Mouse (Mus musculus) kidney, postnatal 25 days (tissue): ENCODE measurements at regions not wholly inside any gene's neighbourhood (a gene's known extent, or its start where the extent isn't known, plus 50 kb on each side); places are given as distances from the start of the nearest gene placed in this dataset.
"Not testable (repeated sequence)": the region's sequence is repeated elsewhere in the genome, so short reads cannot be mapped to it uniquely, and the experiment has no call there.

ENCODE experiments used
- DNase-seq, 2 experiments: peaks; one replicate each; pipeline ENCODE4 v3.0.0; 2021; ENCODE audit warnings: mixed read lengths in 2 of 2

DNA sequence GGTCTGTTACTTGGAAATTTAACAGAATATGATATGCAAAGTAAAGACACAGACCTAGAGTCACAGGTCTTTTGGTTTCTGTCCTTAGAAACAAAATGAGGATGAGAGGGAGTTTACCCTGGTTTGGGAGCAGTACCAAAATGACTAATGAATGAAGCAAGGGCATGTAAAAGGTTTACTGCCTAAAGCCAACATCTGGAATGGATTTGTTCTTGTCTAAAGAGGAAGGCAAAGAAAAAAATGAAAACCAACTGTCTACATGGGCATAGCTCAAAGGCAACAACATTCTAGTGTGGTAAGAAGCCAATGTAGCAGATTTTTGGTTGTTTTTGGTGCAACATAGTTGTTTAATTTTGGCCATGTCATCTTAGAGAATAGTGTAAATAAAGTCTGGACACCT, 203.5 kb upstream of the Diaph2 start:
- no peak for DNase-seq

DNA sequence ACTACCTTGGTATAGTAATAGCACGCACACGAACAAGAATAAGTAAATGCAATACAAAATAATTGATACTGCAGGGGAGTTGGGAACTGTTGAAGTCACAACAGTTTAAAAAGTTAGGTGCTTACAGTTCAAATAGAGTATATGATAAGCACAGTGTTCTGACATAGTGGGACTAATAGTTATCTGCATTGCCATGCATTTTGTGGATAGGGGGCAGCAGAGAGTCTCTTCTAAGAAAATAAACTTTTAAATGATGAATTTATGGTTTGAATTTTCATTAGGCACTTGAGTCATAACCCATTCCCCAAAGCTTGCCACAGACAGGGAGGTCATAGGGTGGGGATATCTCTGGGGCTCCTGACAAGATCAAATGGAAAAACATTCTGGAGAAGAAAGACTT, 201.9 kb upstream of the Diaph2 start:
- peak in 1 of 2 experiments; percentile 6 for DNase-seq

GRCm38 (mm10) chrX:129556001-129556400, 193.5 kb upstream of the Diaph2 start:
- DNase-seq: no peak

DNA sequence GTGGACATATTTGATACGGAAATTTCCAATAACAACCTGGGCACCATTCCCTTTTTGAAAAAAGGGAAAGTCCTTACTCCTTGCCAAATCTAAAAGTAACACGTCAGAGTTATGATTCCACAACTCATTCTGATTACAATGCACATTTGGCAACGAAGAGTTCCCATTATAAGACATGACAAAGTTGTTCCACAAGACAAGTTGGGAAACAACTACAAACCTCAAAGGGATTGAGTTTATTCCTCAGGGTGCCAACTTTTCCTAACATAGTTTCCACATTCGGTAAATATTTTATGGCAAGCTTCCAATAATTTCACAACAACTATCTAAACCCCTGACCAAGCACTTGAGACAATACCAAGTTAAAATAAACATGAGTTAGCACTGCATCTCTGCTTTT, 150.1 kb upstream of the Diaph2 start:
- no peak for DNase-seq

- no peak for DNase-seq
Observed at GRCm38 (mm10) chrX:129607842-129608241, 141.7 kb upstream of the Diaph2 start.

DNA sequence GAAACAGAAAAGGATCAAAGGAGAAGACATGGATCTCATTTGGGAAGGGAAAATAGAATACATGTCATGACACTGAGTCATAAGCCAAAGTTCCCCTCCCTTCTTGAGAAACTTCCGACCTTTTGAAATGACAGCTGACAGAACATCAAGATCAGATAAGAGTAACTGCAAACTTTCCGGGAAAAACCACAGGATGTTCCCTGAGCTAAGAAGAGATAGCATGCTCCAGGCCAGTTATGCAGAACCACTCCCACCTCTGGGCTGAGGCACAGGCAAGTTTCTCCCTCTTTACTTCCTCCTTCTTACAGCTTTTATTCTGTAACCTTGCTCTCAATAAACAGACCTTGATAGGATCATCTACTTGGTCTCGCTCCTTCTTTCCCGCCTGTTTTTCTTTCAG, 138.0 kb upstream of the Diaph2 start:
- not testable (repeated sequence) for DNase-seq

- DNase-seq: no peak
Observed at GRCm38 (mm10) chrX:129637016-129637415, 112.5 kb upstream of the Diaph2 start.

DNA sequence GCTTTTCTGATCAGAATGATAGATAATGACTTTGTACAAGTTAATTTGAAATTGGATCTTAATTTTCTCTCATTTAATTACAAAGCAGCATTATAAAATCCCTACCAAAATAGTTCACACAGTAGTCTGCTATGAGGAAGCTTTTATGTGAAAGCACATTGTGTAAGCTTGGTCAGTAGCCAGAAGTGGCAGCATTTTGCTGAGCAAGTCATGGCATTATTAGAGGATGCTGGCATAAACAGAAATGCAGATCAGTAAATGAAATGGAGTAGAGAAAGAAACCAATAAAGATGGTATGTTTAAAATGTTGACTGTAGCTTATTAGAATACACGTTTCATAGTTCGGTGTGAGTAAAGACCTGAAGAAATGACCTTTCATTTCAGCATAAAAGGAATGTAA, 104.4 kb upstream of the Diaph2 start:
- DNase-seq: no peak

DNA sequence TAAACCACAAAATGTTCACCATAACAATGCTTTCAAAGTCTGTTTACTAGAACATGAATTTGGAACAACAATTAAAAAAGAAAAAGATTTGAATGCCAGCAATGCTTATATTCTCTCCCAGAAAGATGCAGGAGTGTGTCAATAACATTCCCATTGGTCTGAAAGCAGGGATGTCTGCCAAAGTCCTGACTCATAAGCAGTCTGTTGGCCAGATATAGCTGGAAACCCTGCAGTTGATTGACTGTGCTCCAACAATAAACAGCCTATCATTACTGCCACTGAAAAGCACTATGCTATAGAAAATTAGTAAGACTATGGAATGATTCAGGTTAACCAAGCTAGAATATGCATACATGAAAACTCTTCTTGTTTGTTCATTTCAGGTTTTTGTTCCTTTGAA, 92.6 kb upstream of the Diaph2 start:
- DNase-seq: no peak

DNA sequence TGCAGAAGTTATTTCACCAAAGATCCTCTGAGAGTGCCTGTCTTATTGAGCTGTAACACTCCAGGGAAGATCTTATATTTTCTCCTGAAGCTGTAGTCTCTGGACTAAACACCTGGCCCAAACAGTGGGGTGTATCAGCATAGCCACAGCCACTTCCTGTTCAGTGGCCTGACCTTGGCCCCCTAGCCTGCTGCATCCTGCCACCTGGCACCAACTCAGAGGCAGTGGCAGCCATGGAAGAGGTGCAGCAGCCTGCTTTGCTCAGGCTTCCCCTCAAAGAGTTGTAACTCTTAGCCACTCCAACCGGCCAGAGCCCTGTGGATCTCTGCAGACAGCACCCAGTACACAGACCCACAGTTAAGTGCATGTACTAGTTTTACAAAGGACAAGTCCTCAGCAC, 58.9 kb upstream of the Diaph2 start:
- DNase-seq: no peak
